Mouse (Mus musculus): ENCODE data around the gene Sept11.

DNA sequence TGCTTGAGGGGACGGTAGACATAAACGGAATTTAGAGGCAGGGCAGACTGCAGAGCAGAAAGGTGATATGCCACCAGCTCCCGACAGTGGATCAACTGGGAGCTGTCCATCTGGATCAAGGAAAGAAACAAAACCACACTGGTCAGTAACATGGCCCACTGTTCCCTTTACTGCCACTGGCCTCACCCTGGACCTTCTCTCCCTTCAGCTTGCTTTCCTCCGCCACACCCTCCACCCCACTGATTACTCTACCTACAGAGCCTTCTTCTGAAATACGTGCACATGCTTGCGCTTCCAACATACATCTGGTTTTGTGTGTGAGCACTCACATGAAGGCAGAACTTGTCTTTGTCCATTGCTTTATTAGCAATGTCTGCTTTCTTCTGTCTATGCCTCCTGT lies 90.1 kb downstream of the Sept11 start:
- TF ChIP-seq CTCF (IDR thresholded peaks at IDR 0.05; ENCODE audit: control insufficient read depth, insufficient read depth, insufficient replicate concordance, low read depth, low read length) (no peak), POLR2A (IDR thresholded peaks at IDR 0.05; ENCODE audit: control insufficient read depth, low read depth, low read length) (no peak)
